Mouse (Mus musculus): Measurements from ENCODE around the gene Ccz1. TPM values are rescaled to one million over a fixed set of nuclear protein-coding genes. Genes with fewer than 3 reads are reported as not detected.

Gene Ccz1
- polyA plus RNA-seq (2015; fragmentation: Nextera tagmentation; extraction: Ambion mirVana), result 48.8 and 58.1 TPM in 2 replicates

GRCm38 (mm10) chr5:144014551-144015311 lies at the start of gene Ccz1:
Gene Ccz1, minus strand, starts transcription at chr5:144014877.
- 3% methylated on average over 47 of the region's 47 CpGs for WGBS (ENCODE audit: insufficient replicate concordance)
- ATAC-seq (ENCODE audit: low read depth), result peak; percentile 100

GRCm38 (mm10) chr5:144064093-144064492 lies 49.4 kb upstream of the Ccz1 start:
- Histone ChIP-seq H3K9me3 (replicated peaks) (no peaks in the 10 kb centered on the region), H3K4me2 (no peak overlapping the region), H3K27me3 (no peaks in the 10 kb centered on the region), H3K27ac (no peak overlapping the region), H3K4me3 (replicated peaks) (no peak overlapping the region), H3K4me1 (replicated peaks) (no peaks in the 10 kb centered on the region), H3K36me3 (no peaks in the 10 kb centered on the region), H3K9ac (no peak overlapping the region)
- no peak for ATAC-seq (ENCODE audit: low read depth)
- WGBS (ENCODE audit: insufficient replicate concordance), result 48% methylated on average over 5 of the region's 5 CpGs
- no peak for DNase-seq

More at GRCm38 (mm10) chr5:144014551-144015311, at the start of gene Ccz1:
- Histone ChIP-seq H3K36me3 (peaks cover 27% of the 10 kb centered on the region), H3K27ac (peak within 1 kb of the TSS; percentile 86), H3K4me1 (replicated peaks) (peaks cover 26% of the 10 kb centered on the region), H3K4me3 (replicated peaks) (peak within 1 kb of the TSS; percentile 87), H3K4me2 (peak within 1 kb of the TSS; percentile 72), H3K9me3 (replicated peaks) (no peaks in the 10 kb centered on the region), H3K9ac (peak within 1 kb of the TSS; percentile 86), H3K27me3 (no peaks in the 10 kb centered on the region)
- DNase-seq, result peak; percentile 77

GRCm38 (mm10) chr5:144054340-144054739 lies 39.7 kb upstream of the Ccz1 start:
- no peak for DNase-seq
- no peak overlapping the region for H3K4me3 ChIP-seq (replicated peaks)
- H3K27ac ChIP-seq, result no peak overlapping the region
- no peaks in the 10 kb centered on the region for H3K36me3 ChIP-seq
- H3K9me3 ChIP-seq (replicated peaks), result no peaks in the 10 kb centered on the region
- no peaks in the 10 kb centered on the region for H3K27me3 ChIP-seq
- H3K4me1 ChIP-seq (replicated peaks), result no peaks in the 10 kb centered on the region
- no peak overlapping the region for H3K9ac ChIP-seq
- H3K4me2 ChIP-seq, result no peak overlapping the region
- 70% methylated on average over 6 of the region's 6 CpGs for WGBS (ENCODE audit: insufficient replicate concordance)
- no peak for ATAC-seq (ENCODE audit: low read depth)

GRCm38 (mm10) chr5:144053450-144053849 lies 38.8 kb upstream of the Ccz1 start:
- H3K4me1 ChIP-seq (replicated peaks), result no peaks in the 10 kb centered on the region
- no peaks in the 10 kb centered on the region for H3K9me3 ChIP-seq (replicated peaks)
- ATAC-seq (ENCODE audit: low read depth) (no peak), DNase-seq (no peak)
- no peak overlapping the region for H3K4me2 ChIP-seq
- no peak overlapping the region for H3K4me3 ChIP-seq (replicated peaks)
- H3K9ac ChIP-seq, result no peak overlapping the region
- 34% methylated on average over 3 of the region's 3 CpGs for WGBS (ENCODE audit: insufficient replicate concordance)
- H3K36me3 ChIP-seq, result no peaks in the 10 kb centered on the region
- no peaks in the 10 kb centered on the region for H3K27me3 ChIP-seq
- H3K27ac ChIP-seq, result no peak overlapping the region

GRCm38 (mm10) chr5:144051268-144051667 lies 36.6 kb upstream of the Ccz1 start:
- Histone ChIP-seq H3K4me1 (replicated peaks) (no peaks in the 10 kb centered on the region), H3K4me3 (replicated peaks) (no peak overlapping the region), H3K27me3 (no peaks in the 10 kb centered on the region), H3K36me3 (no peaks in the 10 kb centered on the region), H3K9ac (no peak overlapping the region), H3K27ac (no peak overlapping the region), H3K9me3 (replicated peaks) (no peaks in the 10 kb centered on the region), H3K4me2 (no peak overlapping the region)
- no peak for ATAC-seq (ENCODE audit: low read depth)
- DNase-seq, result no peak

GRCm38 (mm10) chr5:144049881-144050280 lies 35.2 kb upstream of the Ccz1 start:
- Histone ChIP-seq H3K9me3 (replicated peaks) (no peaks in the 10 kb centered on the region), H3K36me3 (no peaks in the 10 kb centered on the region), H3K4me3 (replicated peaks) (no peak overlapping the region), H3K27ac (no peak overlapping the region), H3K27me3 (no peaks in the 10 kb centered on the region), H3K9ac (no peak overlapping the region), H3K4me2 (no peak overlapping the region), H3K4me1 (replicated peaks) (no peaks in the 10 kb centered on the region)
- ATAC-seq (ENCODE audit: low read depth) (no peak), DNase-seq (no peak)
- 42% methylated on average over 3 of the region's 3 CpGs for WGBS (ENCODE audit: insufficient replicate concordance)

GRCm38 (mm10) chr5:144047324-144047723 lies 32.6 kb upstream of the Ccz1 start:
- H3K4me1 ChIP-seq (replicated peaks), result no peaks in the 10 kb centered on the region
- no peak overlapping the region for H3K4me2 ChIP-seq
- H3K27me3 ChIP-seq, result no peaks in the 10 kb centered on the region
- no peak overlapping the region for H3K9ac ChIP-seq
- DNase-seq (no peak), ATAC-seq (ENCODE audit: low read depth) (no peak)
- H3K36me3 ChIP-seq, result no peaks in the 10 kb centered on the region
- 61% methylated on average over 13 of the region's 13 CpGs for whole genome bisulfite sequencing (ENCODE audit: insufficient replicate concordance)
- H3K9me3 ChIP-seq (replicated peaks), result no peaks in the 10 kb centered on the region
- no peak overlapping the region for H3K4me3 ChIP-seq (replicated peaks)
- no peak overlapping the region for H3K27ac ChIP-seq

GRCm38 (mm10) chr5:144043166-144043565 lies 28.5 kb upstream of the Ccz1 start:
- H3K27ac ChIP-seq, result no peak overlapping the region
- H3K9ac ChIP-seq, result no peak overlapping the region
- H3K4me1 ChIP-seq (replicated peaks), result peaks cover 9% of the 10 kb centered on the region
- 0 out of 2 replicates have a peak, but pooled peaks cover 3% of the 10 kb centered on the region for H3K9me3 ChIP-seq (replicated peaks)
- no peak for DNase-seq
- ATAC-seq (ENCODE audit: low read depth), result no peak
- no peaks in the 10 kb centered on the region for H3K27me3 ChIP-seq
- no peak overlapping the region for H3K4me3 ChIP-seq (replicated peaks)
- no peaks in the 10 kb centered on the region for H3K36me3 ChIP-seq
- no peak overlapping the region for H3K4me2 ChIP-seq
- WGBS (ENCODE audit: insufficient replicate concordance), result 67% methylated on average over 11 of the region's 11 CpGs

- no peak overlapping the region for H3K27ac ChIP-seq
- WGBS (ENCODE audit: insufficient replicate concordance), result 41% methylated on average over 11 of the region's 11 CpGs
- H3K9me3 ChIP-seq (replicated peaks), result 0 out of 2 replicates have a peak, but pooled peaks cover 3% of the 10 kb centered on the region
- ATAC-seq (ENCODE audit: low read depth) (no peak), DNase-seq (peak; percentile 49)
- H3K4me2 ChIP-seq, result no peak overlapping the region
- peaks cover 9% of the 10 kb centered on the region for H3K4me1 ChIP-seq (replicated peaks)
- peaks cover 3% of the 10 kb centered on the region; the same call in 1 of the 2 replicates for H3K27me3 ChIP-seq
- no peak overlapping the region for H3K9ac ChIP-seq
- no peak overlapping the region for H3K4me3 ChIP-seq (replicated peaks)
- no peaks in the 10 kb centered on the region for H3K36me3 ChIP-seq
These were observed 26.2 kb upstream of the Ccz1 start for GRCm38 (mm10) chr5:144040720-144041364.

GRCm38 (mm10) chr5:144039886-144040285 lies 25.2 kb upstream of the Ccz1 start:
- Histone ChIP-seq H3K36me3 (no peaks in the 10 kb centered on the region), H3K4me3 (replicated peaks) (no peak overlapping the region), H3K9ac (no peak overlapping the region), H3K4me1 (replicated peaks) (peaks cover 9% of the 10 kb centered on the region), H3K27ac (no peak overlapping the region), H3K27me3 (peaks cover 3% of the 10 kb centered on the region; the same call in 1 of the 2 replicates), H3K4me2 (0 out of 2 replicates have a peak overlapping the region, but pooled peaks have one; percentile 14), H3K9me3 (replicated peaks) (0 out of 2 replicates have a peak, but pooled peaks cover 3% of the 10 kb centered on the region)
- ATAC-seq (ENCODE audit: low read depth) (no peak), DNase-seq (no peak)
- WGBS (ENCODE audit: insufficient replicate concordance), result 71% methylated on average over 5 of the region's 5 CpGs

GRCm38 (mm10) chr5:144039156-144039675 lies 24.5 kb upstream of the Ccz1 start:
- peaks cover 3% of the 10 kb centered on the region; the same call in 1 of the 2 replicates for H3K27me3 ChIP-seq
- ATAC-seq (ENCODE audit: low read depth), result peak; percentile 81
- peak; percentile 31 for DNase-seq

More at GRCm38 (mm10) chr5:144039156-144039675, 24.5 kb upstream of the Ccz1 start:
- Histone ChIP-seq H3K4me1 (replicated peaks) (peaks cover 9% of the 10 kb centered on the region), H3K4me3 (replicated peaks) (no peak overlapping the region), H3K27ac (no peak overlapping the region), H3K36me3 (no peaks in the 10 kb centered on the region), H3K9me3 (replicated peaks) (0 out of 2 replicates have a peak, but pooled peaks cover 3% of the 10 kb centered on the region), H3K9ac (no peak overlapping the region), H3K4me2 (0 out of 2 replicates have a peak overlapping the region, but pooled peaks have one; percentile 14)
- WGBS (ENCODE audit: insufficient replicate concordance), result 43% methylated on average over 9 of the region's 9 CpGs

Data from liver, embryonic 13.5 days (tissue).